Mouse (Mus musculus) CD4-positive, CD25-positive, alpha-beta regulatory T cell, adult 9 weeks (primary cell): ENCODE data around the gene Agbl2. TPM values are rescaled to one million over a fixed set of nuclear protein-coding genes. Genes with fewer than 3 reads are reported as not detected.

ENCODE experiments used
- polyA plus RNA-seq: library from polyadenylated mRNA; unstranded; fragments of 100-300 nt; shearing (Covaris generic); gene quantifications from one replicate; pipeline ENCODE4 v1.2.1, GENCODE M21; 2017

Agbl2 gene
- not detected for polyA plus RNA-seq

DNA sequence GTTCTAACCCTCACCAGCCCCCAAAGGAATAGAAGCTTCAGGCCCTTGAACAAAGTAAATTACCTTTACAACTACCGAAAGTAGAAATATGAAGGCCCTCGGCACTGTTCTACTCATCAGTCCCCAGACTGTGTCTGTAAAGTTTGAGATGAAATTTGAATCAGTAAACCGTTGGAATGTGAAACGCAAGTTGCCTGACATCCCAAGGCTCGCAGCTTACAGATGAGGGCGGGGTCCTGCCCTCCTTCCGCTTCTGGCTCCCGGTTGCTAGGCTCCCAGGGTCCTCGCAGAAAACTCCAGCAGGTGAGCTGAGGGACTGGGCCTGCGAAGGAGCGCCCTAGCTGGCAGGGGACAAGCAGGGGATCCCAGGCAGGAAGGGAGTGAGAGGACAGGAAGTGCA lies at the start of gene Agbl2:
Gene Agbl2 (plus strand): TSS at position 270 of the 400 bp plus-strand sequence.

DNA sequence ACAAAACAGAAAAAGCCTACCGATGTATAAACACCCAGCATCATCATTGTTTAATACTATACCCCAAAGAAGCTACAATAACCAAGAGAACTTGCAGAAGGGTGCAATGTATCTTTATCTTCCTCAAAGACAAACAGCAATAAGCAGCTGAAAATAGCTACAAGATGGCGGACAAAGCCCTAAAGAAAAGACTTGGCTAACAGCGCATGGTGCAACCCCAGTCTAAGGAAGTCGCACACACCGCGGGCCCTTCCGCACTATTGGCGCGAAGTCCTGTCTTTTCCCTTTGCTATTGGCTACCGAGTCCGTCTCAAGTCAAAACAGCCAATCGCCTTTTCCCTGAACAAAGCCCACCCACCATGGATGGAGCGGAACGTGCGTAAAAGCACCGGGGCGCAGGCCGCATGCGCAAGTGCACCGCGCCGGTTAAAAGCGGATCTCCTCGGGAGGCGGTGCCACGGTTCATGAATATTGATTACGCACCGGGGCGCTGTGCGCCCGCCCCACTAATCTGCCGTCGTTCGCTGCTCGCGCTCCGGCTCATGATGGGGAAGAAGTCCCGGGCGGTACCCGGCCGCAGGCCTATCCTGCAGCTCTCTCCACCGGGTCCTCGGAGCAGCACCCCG lies 37.4 kb upstream of the Agbl2 start, which contains the start of gene Fnbp4:
Gene Fnbp4 (plus strand): TSS at position 318 of the 626 bp plus-strand sequence.

DNA sequence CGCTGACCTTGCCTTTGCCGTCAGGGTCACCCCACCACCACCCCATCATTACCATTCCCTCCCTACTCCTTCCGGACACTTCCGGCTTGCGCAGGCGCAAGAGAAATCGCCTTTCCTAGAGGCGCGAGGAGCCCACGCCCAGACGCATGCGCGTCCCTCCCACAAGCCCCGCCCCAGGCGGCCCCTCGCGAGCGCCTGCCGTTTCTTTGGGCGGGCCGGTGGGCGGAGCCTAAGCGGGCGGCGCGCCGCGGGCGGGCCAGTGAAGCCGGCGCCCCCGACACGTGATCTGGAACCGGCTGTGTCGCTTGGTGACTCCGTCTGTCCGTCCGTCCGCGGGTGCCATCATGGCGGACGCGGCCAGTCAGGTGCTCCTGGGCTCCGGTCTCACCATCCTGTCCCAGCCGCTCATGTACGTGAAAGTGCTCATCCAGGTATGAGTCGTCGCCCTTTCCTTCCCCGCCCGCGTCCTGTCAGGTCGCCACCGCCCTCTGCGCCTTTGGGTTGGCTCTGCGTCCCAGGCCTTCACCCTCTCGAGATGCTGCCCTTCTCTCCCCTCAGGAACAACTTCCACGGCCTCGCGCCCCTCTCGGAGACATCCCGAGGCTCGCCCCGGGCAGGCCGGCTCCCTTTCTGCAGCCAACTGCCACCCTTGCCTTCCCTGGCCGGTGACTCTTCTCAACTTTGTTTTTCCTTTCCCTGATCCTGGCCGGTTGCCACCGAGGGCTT lies 64.6 kb downstream of the Agbl2 start, which contains the start of gene Mtch2:
Gene Mtch2 (plus strand): TSS at position 201 of the 726 bp plus-strand sequence.

Other genes starting within 250 kb of the Agbl2 start
- 1.9 TPM for gene Ptprj, start 202.1 kb upstream of the Agbl2 start, polyA plus RNA-seq
- gene Nup160, start 105.5 kb upstream of the Agbl2 start, polyA plus RNA-seq, result 55.9 TPM
- gene Fnbp4, start 37.4 kb upstream of the Agbl2 start, polyA plus RNA-seq, result 60.9 TPM
- gene Mtch2, start 64.4 kb downstream of the Agbl2 start, polyA plus RNA-seq, result 161 TPM
- gene C1qtnf4, start 103.1 kb downstream of the Agbl2 start, polyA plus RNA-seq, result 1.6 TPM
- gene Kbtbd4, start 122.0 kb downstream of the Agbl2 start, polyA plus RNA-seq, result 51.3 TPM
- 178 TPM for gene Ndufs3, start 122.1 kb downstream of the Agbl2 start, polyA plus RNA-seq
- gene Celf1, start 157.7 kb downstream of the Agbl2 start, polyA plus RNA-seq, result 33.7 TPM